Mouse (Mus musculus): ENCODE results near the gene Adora2a. TPM values are rescaled to one million over a fixed set of nuclear protein-coding genes. Genes with fewer than 3 reads are reported as not detected.
"Not testable (repeated sequence)": the region's sequence is repeated elsewhere in the genome, so short reads cannot be mapped to it uniquely, and the experiment has no call there.

Adora2a gene
- polyA plus RNA-seq, 1 experiment from 2014 or later = 5.1 TPM

GRCm38 (mm10) chr10:75364796-75365195 is 48.1 kb downstream of the Adora2a start:
- ATAC-seq (replicated peaks; ENCODE audit: low FRiP score) (no peak), DNase-seq (ENCODE audit: low spot score) (no peak)
- Histone ChIP-seq H3K36me3 (ENCODE audit: control insufficient read depth, insufficient read depth, low read length) (no peaks in the 10 kb centered on the region), H3K9ac (ENCODE audit: low read depth, low read length) (no peak overlapping the region), H3K4me2 (no peak overlapping the region), H3K27ac (ENCODE audit: low read depth, low read length) (peak overlapping the region; percentile 47; the same call in 1 of the 2 replicates), H3K4me3 (ENCODE audit: low read depth, low read length) (no peak overlapping the region), H3K4me1 (replicated peaks; ENCODE audit: control insufficient read depth, insufficient read depth, low read length) (no peaks in the 10 kb centered on the region), H3K27me3 (replicated peaks; ENCODE audit: control insufficient read depth, insufficient read depth, low read length) (no peaks in the 10 kb centered on the region), H3K9me3 (ENCODE audit: control insufficient read depth, low read length) (no peaks in the 10 kb centered on the region)
- WGBS = 74% methylated on average over 9 of the region's 9 CpGs

GRCm38 (mm10) chr10:75365231-75365633 is 48.6 kb downstream of the Adora2a start:
- no peak overlapping the region for H3K9ac ChIP-seq (ENCODE audit: low read depth, low read length)
- no peaks in the 10 kb centered on the region for H3K36me3 ChIP-seq (ENCODE audit: control insufficient read depth, insufficient read depth, low read length)
- H3K4me2 ChIP-seq = peak overlapping the region; percentile 29
- no peaks in the 10 kb centered on the region for H3K9me3 ChIP-seq (ENCODE audit: control insufficient read depth, low read length)
- H3K4me1 ChIP-seq (replicated peaks; ENCODE audit: control insufficient read depth, insufficient read depth, low read length) = no peaks in the 10 kb centered on the region
- H3K4me3 ChIP-seq (ENCODE audit: low read depth, low read length) = peak overlapping the region; percentile 19
- no peaks in the 10 kb centered on the region for H3K27me3 ChIP-seq (replicated peaks; ENCODE audit: control insufficient read depth, insufficient read depth, low read length)
- no peak overlapping the region for H3K27ac ChIP-seq (ENCODE audit: low read depth, low read length)
- 43% methylated on average over 6 of the region's 6 CpGs for WGBS
- ATAC-seq (replicated peaks; ENCODE audit: low FRiP score) (no peak), DNase-seq (ENCODE audit: low spot score) (no peak)

GRCm38 (mm10) chr10:75373655-75374351 is 57.1 kb downstream of the Adora2a start:
- H3K27ac ChIP-seq (ENCODE audit: low read depth, low read length); H3K9me3 ChIP-seq (ENCODE audit: control insufficient read depth, low read length); H3K9ac ChIP-seq (ENCODE audit: low read depth, low read length); DNase-seq (ENCODE audit: low spot score); H3K36me3 ChIP-seq (ENCODE audit: control insufficient read depth, insufficient read depth, low read length); H3K4me1 ChIP-seq (replicated peaks; ENCODE audit: control insufficient read depth, insufficient read depth, low read length); H3K4me3 ChIP-seq (ENCODE audit: low read depth, low read length); H3K4me2 ChIP-seq; ATAC-seq (replicated peaks; ENCODE audit: low FRiP score); H3K27me3 ChIP-seq (replicated peaks; ENCODE audit: control insufficient read depth, insufficient read depth, low read length): not testable (repeated sequence)
- 78% methylated on average over 15 of the region's 19 CpGs for WGBS

- no peak for ATAC-seq (replicated peaks; ENCODE audit: low FRiP score)
- no peaks in the 10 kb centered on the region for H3K27me3 ChIP-seq (replicated peaks; ENCODE audit: control insufficient read depth, insufficient read depth, low read length)
- H3K27ac ChIP-seq (ENCODE audit: low read depth, low read length) = no peak overlapping the region
Measured at GRCm38 (mm10) chr10:75378688-75379087, 62.0 kb downstream of the Adora2a start.

More at GRCm38 (mm10) chr10:75378688-75379087, 62.0 kb downstream of the Adora2a start:
- Histone ChIP-seq H3K4me1 (replicated peaks; ENCODE audit: control insufficient read depth, insufficient read depth, low read length) (no peaks in the 10 kb centered on the region), H3K4me2 (no peak overlapping the region), H3K9me3 (ENCODE audit: control insufficient read depth, low read length) (no peaks in the 10 kb centered on the region), H3K9ac (ENCODE audit: low read depth, low read length) (no peak overlapping the region), H3K36me3 (ENCODE audit: control insufficient read depth, insufficient read depth, low read length) (no peaks in the 10 kb centered on the region), H3K4me3 (ENCODE audit: low read depth, low read length) (no peak overlapping the region)
- DNase-seq (ENCODE audit: low spot score) = no peak
- 86% methylated on average over 10 of the region's 10 CpGs for WGBS

Other genes starting within 250 kb of the Adora2a start
- gene Specc1l, start 104.8 kb upstream of the Adora2a start, polyA plus RNA-seq (2014; fragmentation: Nextera tagmentation; extraction: Ambion mirVana) = 13.3 and 14.3 TPM in 2 replicates
- 5.5 and 5.7 TPM in 2 replicates for gene Upb1, start 84.2 kb downstream of the Adora2a start, polyA plus RNA-seq (2014; fragmentation: Nextera tagmentation; extraction: Ambion mirVana)
- 272 and 328 TPM in 2 replicates for gene Snrpd3, start 200.7 kb downstream of the Adora2a start, polyA plus RNA-seq (2014; fragmentation: Nextera tagmentation; extraction: Ambion mirVana)
- gene Gucd1, start 201.1 kb downstream of the Adora2a start, polyA plus RNA-seq (2014; fragmentation: Nextera tagmentation; extraction: Ambion mirVana) = 44.5 and 48.8 TPM in 2 replicates
- gene Lrrc75b, start 243.5 kb downstream of the Adora2a start, polyA plus RNA-seq (2014; fragmentation: Nextera tagmentation; extraction: Ambion mirVana) = 0.48 and 0.52 TPM in 2 replicates
- 4.2 and 4.9 TPM in 2 replicates for gene Ggt1, start 244.7 kb downstream of the Adora2a start, polyA plus RNA-seq (2014; fragmentation: Nextera tagmentation; extraction: Ambion mirVana)